Mouse (Mus musculus) 3134 (cell line): ENCODE results near the gene Ift52.

Experiments used
- DNase-seq: peaks from one replicate; pipeline ENCODE4 v3.0.0-alpha.2; 2011; ENCODE audit warnings: low spot score; ENCODE audit not compliant: insufficient read length; ENCODE audit errors: extremely low read depth

Ift52 gene

DNA sequence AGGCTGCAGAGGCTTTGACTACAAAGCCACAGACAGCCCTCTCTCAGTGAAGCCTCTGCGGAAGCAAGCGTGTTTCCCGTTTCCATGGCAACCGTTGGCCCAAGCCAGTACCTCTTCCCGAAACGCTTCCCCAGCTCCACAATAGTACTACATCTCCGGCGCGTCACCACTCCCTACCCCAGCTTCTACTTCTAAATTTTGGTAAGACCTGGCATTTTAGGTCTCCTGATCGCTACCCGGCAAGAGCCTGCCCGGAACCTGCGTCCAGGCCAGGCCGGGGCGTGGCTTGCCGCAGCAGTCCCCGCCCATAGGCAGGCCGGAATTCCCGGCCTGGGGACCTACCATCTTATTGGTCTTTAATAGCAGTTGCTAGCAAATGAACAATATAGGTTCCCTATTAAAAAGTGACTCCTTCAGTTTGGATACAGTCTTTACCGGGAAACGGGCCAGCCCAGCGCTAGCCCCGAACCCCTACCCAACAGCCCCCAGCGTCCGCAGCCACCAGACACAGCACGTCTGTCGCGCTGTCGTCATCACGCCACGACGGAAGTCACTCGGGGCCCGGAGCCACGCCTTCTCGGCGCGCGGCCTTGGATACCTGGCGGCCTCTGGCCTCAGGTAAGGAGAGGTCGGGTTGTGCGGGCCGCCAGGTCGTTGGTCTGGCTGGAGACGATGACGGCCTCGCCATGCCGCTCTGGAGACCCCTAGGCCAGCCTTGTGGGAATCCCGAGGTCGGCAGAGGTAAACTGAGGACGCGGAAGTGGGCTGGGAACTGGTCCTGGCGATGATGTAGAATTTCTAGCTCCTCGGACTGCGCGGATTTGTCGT lies at the start of gene Ift52:
Gene Ift52 (plus strand): TSS at position 439 of the 828 bp plus-strand sequence.
- peak; percentile 95 for DNase-seq

DNA sequence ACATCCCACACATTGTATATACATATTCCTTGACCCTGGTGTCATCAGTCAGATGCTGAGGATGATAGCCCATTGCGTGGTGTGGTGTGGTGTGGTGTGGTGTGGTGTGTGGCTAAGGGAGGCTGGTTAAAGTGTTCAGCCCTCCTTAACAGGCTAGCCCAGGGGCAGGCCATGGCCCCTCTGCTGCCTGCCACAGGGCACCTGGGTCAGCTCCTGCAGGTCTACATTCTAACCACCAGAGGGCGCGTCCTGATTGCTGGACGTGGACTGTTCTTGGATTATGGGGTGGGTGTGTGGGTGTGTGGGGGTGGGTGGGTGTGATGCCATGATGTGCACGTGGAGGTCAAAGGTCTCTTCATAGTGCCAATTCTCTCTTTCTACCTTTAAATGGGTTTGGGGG lies 48.8 kb upstream of the Ift52 start:
- DNase-seq: peak; percentile 42

- no peak for DNase-seq
Measured at GRCm38 (mm10) chr2:162969101-162969500, 48.1 kb upstream of the Ift52 start.

DNA sequence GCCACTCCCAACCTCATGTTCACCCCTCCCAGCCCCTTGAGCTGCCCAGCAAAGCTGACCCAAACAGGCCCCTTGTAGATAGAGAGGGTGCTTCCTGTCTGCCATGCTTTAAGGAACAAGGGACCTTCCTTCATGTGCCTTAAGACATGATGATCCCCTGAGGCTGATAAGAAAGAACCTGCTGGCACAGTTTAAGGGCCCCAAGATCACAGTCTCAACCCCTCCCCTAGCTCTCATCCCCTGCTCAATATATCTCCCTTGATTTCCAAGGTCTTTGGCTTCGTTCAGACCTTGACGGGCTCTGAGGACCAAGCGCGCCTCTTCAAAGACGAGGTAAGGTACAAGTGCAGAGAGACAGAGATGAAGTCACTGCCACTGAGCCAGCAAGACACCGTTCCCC lies 46.3 kb upstream of the Ift52 start:
- no peak for DNase-seq

DNA sequence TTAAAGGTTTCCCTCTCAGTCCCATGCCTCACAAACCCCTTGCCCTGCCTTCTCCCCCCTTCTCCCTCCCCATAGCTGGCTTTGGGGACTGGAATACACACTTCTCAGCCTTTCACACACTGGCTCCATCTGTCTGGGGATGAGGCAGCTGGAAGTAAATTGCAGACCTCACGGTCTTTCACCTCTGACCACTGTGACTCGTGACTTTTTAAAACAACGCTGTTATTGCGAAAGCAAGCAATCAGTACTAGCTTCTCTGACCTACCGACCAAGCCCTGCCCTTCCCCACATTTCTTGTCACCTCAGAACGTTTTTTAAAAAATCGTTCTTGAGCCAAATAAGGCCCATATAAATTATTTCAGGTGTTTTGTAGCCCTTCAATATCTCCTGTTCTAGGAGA lies 44.4 kb upstream of the Ift52 start:
- no peak for DNase-seq

- no peak for DNase-seq
Measured at GRCm38 (mm10) chr2:162973206-162973605, 43.9 kb upstream of the Ift52 start.

- peak; percentile 68 for DNase-seq
Measured at GRCm38 (mm10) chr2:162973637-162974036, 43.5 kb upstream of the Ift52 start.

DNA sequence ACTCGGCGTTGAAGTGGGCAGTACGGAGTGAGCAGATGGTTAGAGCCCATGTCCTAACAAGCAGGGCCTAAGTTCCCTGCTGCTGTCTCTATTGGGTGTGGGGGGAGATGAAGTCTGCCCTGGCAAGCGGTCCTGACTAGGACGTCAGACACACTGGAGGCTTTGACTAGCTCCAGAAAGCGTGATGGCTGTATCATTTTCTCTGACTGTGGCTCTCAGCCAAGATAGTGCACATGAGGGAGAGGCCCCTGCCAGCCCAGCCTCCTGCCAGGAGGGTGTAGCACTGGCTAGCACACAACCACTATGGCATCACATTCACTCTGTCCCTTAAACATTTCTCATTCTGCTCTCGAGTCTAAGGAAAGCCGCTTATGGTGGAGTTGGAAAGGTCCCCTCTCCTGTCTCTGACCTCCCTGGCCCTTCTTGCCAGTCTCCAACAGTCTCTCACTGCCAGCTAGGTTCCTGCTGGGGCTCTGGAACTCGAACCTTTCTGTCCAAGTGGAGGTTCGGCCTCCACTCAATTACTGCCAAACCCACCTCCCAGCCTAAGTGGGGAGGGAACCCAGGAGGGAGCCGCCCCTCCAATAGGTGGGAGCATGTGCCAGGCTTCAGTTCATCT lies 41.9 kb upstream of the Ift52 start:
- DNase-seq: no peak

DNA sequence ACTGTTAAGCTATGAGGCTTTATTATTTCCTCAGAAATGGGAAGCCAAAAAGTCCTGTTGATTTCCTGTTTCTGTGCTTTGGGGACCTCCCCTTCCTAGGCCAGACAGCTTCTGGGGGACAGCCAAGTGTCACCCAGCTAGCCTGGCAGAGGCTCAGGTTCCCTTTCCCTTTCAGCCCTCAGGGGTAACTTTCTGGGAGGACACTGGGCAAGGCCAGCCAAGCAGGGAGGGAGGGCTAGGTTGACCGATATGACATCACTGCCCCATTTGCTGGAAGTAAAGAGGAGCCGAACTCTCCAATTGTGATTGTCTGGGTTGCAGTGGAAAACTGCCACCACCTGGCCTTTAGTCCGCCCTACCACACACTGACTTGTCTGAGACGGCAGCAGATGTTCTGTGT lies 41.2 kb upstream of the Ift52 start:
- DNase-seq: peak; percentile 52

GRCm38 (mm10) chr2:162984381-162984780 lies 32.8 kb upstream of the Ift52 start:
- no peak for DNase-seq

GRCm38 (mm10) chr2:162985923-162986322 lies 31.2 kb upstream of the Ift52 start:
- DNase-seq: peak; percentile 66

DNA sequence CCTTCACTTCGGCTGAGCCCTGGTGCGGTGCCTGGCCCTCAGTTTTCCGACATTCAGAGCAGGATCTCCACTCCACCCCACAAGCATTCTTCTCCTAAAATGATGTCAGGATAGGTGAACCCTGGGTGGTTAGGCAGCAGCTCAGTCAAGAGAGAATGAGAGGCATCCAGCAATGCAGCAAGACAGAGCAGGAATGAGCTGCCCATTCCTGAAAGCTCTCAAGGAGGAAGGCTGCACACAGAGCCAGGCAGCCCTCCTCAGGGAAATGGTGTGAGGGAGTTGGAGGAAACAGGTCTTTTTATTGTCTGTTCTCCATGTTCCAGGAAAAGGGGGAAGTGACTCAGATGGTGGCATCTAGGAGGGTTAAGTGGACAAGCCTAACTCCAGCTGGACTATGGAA lies 30.4 kb upstream of the Ift52 start:
- no peak for DNase-seq

DNA sequence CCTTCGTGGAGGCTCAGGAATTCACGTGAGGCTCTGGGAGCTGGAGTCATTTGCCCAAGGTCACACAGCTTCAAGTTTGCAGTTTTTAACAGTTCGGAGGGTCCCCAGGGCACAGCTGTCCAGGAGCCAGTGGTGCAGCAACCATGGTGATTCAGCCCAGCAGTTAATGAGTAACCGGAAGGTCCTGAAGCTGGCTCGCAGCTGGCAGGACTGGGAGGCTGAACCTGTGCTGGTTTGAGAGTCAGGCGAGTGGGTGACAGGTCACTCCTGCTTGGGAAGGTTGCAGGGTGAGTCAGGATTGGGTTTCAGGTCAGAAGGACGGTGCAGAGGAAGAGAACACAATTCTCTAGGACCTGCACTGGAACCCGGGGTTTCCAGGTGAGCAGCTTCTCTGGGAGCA lies 29.9 kb upstream of the Ift52 start, which contains the start of gene Sgk2:
Gene Sgk2 (plus strand): TSS at position 113 of the 400 bp plus-strand sequence.
- peak; percentile 74 for DNase-seq

DNA sequence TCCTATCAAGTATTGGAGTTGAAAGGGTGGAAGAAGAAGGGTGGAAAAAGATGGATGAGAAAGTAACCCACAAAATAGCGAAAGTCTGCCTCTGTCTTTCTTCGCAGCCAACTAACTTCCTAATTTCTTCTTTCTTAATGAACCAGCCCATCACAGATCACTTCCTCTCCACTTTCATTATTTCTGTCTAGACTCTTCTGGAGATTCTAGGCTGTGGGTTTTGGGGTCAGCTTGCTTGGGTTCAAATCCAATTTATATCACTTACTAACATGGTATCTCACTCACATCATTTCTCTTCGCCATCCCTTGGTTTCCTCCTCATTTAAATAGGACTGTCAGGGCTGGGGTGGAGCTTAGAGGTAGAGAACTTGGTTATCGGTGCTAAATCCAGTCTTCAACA lies 28.9 kb upstream of the Ift52 start:
- no peak for DNase-seq

- no peak for DNase-seq
Measured at GRCm38 (mm10) chr2:162991394-162992083, 25.6 kb upstream of the Ift52 start.

GRCm38 (mm10) chr2:162992084-162992437 lies 25.1 kb upstream of the Ift52 start:
- no peak for DNase-seq

GRCm38 (mm10) chr2:162993881-162994616 lies 23.1 kb upstream of the Ift52 start:
- no peak for DNase-seq

DNA sequence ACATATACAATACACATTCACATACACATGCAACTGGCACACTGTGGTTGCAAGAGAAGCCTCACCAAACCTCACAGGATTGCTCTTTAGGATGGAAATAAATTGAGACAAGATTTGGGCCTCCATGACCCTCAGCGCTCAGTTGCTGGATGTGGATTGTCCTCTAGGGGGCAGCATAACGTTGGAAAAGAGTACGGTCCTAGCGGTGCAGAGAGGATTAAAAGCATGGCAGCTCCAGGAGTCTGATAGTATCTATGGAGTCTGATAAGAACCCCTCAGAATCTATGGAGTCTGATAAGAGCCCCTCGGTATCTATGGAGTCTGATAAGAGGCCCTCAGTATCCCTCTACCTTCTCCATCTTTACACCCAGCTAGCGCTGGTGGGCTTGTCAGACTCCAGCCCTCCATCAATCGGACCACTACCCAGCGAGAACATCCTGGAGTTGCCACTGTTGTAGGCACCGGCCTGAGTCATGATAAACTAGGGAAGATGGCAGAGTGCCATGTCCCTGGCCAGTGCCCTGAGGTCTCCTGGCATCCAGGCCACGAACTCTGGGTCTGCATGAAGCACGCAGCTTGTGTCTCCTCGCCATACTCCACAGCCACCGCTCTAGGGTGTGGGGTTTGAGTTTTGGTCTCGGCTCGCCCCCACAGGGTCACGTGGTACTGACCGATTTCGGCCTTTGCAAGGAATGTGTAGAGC lies 18.5 kb upstream of the Ift52 start:
- DNase-seq: peak; percentile 31

DNA sequence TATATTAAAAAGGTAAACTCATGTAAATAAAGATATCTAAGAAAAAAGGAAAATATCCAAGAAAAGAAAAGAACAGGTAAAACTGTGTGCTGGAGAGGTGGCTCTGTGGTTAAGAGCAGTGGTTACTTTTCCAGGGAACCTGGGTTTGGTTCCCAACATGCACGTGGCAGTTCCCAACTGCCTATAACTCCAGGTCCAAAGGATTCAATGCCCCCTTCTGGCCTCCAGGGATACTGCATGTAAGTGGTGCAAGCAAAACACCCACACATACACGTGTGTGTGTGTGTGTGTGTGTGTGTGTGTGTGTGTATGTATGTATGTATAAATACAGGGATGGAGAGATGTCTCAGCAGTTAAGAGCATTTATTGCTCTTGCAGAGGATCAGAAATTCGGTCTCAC lies 17.4 kb upstream of the Ift52 start:
- DNase-seq: peak; percentile 53

- DNase-seq: no peak
Measured at GRCm38 (mm10) chr2:163001071-163001470, 16.1 kb upstream of the Ift52 start.
